Mouse (Mus musculus) activated CD4-positive, CD25-positive, alpha-beta regulatory T cell, adult 4 months (primary cell): ENCODE measurements around the gene Gm17467. TPM values are rescaled to one million over a fixed set of nuclear protein-coding genes. Genes with fewer than 3 reads are reported as not detected.
"Not testable (repeated sequence)": the region's sequence is repeated elsewhere in the genome, so short reads cannot be mapped to it uniquely, and the experiment has no call there.

Source experiments
- ATAC-seq: one replicate; pipeline ENCODE4 v1.8.0; 2017
- polyA plus RNA-seq, 2 experiments: library from polyadenylated mRNA; unstranded; fragments of 100-300 nt; shearing (Covaris generic); gene quantifications; one replicate each; pipeline ENCODE4 v1.2.1; 2017

Gm17467 gene
- polyA plus RNA-seq: not detected

- ATAC-seq: not testable (repeated sequence)
Observed at GRCm38 (mm10) chrX:123704691-123705090, at the start of gene Gm17467. TSS of gene Gm17467 (minus strand) at chrX:123704791.

Other genes with a start within 250 kb of the Gm17467 start
- gene Cldn34c2, start 123.1 kb downstream of the Gm17467 start, polyA plus RNA-seq: not detected
- gene Cldn34c3, start 88.9 kb upstream of the Gm17467 start, polyA plus RNA-seq: not detected